Mouse (Mus musculus): ENCODE data around the gene Brms1. TPM values are rescaled to one million over a fixed set of nuclear protein-coding genes. Genes with fewer than 3 reads are reported as not detected.
A peak's percentile ranks its signal among the peaks of the same experiment; 100 is the strongest.

Gene Brms1
- polyA plus RNA-seq, 1 experiment from 2014 or later = 27.5 TPM

- ATAC-seq (ENCODE audit: insufficient number of reproducible peaks, insufficient read depth, low FRiP score, low read depth) = no peak
- no peak overlapping the region for H3K4me3 ChIP-seq (ENCODE audit: control insufficient read depth in 1 of 2, insufficient read depth in 1 of 2, low read depth in 1 of 2, low read length in 2 of 2)
- no peak overlapping the region for H3K4me2 ChIP-seq (ENCODE audit: low read length)
- peaks cover 7 to 8% of the 10 kb centered on the region in 2 experiments for H3K4me1 ChIP-seq (ENCODE audit: control insufficient read depth in 2 of 2, insufficient read depth in 2 of 2, low read length in 2 of 2)
- no peaks in the 10 kb centered on the region for H3K36me3 ChIP-seq (ENCODE audit: control insufficient read depth, insufficient read depth, low read length)
- 53% methylated on average over 4 of the region's 4 CpGs for WGBS
- no peaks in the 10 kb centered on the region for H3K9me3 ChIP-seq (ENCODE audit: control insufficient read depth, low read length)
- no peaks in the 10 kb centered on the region for H3K27me3 ChIP-seq (ENCODE audit: control insufficient read depth, insufficient read depth, low read length)
- H3K27ac ChIP-seq (replicated peaks in 1 of 2; ENCODE audit: control insufficient read depth in 1 of 2, insufficient read depth in 1 of 2, low read depth in 2 of 2, low read length in 2 of 2) = no peak overlapping the region
- no peak overlapping the region for H3K9ac ChIP-seq (ENCODE audit: low read length)
Measured at GRCm38 (mm10) chr19:5004925-5005324, 36.2 kb upstream of the Brms1 start.

- ATAC-seq (ENCODE audit: insufficient number of reproducible peaks, insufficient read depth, low FRiP score, low read depth) = no peak
- WGBS = 30% methylated on average over 8 of the region's 8 CpGs
- H3K4me1 ChIP-seq (ENCODE audit: control insufficient read depth in 2 of 2, insufficient read depth in 2 of 2, low read length in 2 of 2) = peaks cover 14 to 17% of the 10 kb centered on the region in 2 experiments
- no peaks in the 10 kb centered on the region for H3K36me3 ChIP-seq (ENCODE audit: control insufficient read depth, insufficient read depth, low read length)
- H3K9me3 ChIP-seq (ENCODE audit: control insufficient read depth, low read length) = no peaks in the 10 kb centered on the region
- no peak overlapping the region for H3K4me3 ChIP-seq (ENCODE audit: control insufficient read depth in 1 of 2, insufficient read depth in 1 of 2, low read depth in 1 of 2, low read length in 2 of 2)
- H3K27ac ChIP-seq (replicated peaks in 1 of 2; ENCODE audit: control insufficient read depth in 1 of 2, insufficient read depth in 1 of 2, low read depth in 2 of 2, low read length in 2 of 2) = peak overlapping the region in 1 of 2 experiments; percentile 29; a peak in 1 of 4 replicates
- no peak overlapping the region for H3K4me2 ChIP-seq (ENCODE audit: low read length)
- no peaks in the 10 kb centered on the region for H3K27me3 ChIP-seq (ENCODE audit: control insufficient read depth, insufficient read depth, low read length)
- no peak overlapping the region for H3K9ac ChIP-seq (ENCODE audit: low read length)
Measured at GRCm38 (mm10) chr19:5013138-5013537, 28.0 kb upstream of the Brms1 start.

- Histone ChIP-seq H3K9ac (ENCODE audit: low read length) (no peak overlapping the region), H3K4me2 (ENCODE audit: low read length) (no peak overlapping the region), H3K36me3 (ENCODE audit: control insufficient read depth, insufficient read depth, low read length) (no peaks in the 10 kb centered on the region), H3K27ac (replicated peaks in 1 of 2; ENCODE audit: control insufficient read depth in 1 of 2, insufficient read depth in 1 of 2, low read depth in 2 of 2, low read length in 2 of 2) (peak overlapping the region in 1 of 2 experiments; percentile 94; a peak in 1 of 4 replicates), H3K4me3 (ENCODE audit: control insufficient read depth in 1 of 2, insufficient read depth in 1 of 2, low read depth in 1 of 2, low read length in 2 of 2) (no peak overlapping the region), H3K9me3 (ENCODE audit: control insufficient read depth, low read length) (no peaks in the 10 kb centered on the region), H3K4me1 (ENCODE audit: control insufficient read depth in 2 of 2, insufficient read depth in 2 of 2, low read length in 2 of 2) (peaks cover 14 to 18% of the 10 kb centered on the region in 2 experiments), H3K27me3 (ENCODE audit: control insufficient read depth, insufficient read depth, low read length) (no peaks in the 10 kb centered on the region)
- 23% methylated on average over 8 of the region's 8 CpGs for WGBS
- no peak for ATAC-seq (ENCODE audit: insufficient number of reproducible peaks, insufficient read depth, low FRiP score, low read depth)
Measured at GRCm38 (mm10) chr19:5014961-5015398, 26.2 kb upstream of the Brms1 start.

GRCm38 (mm10) chr19:5016221-5016742 lies 24.9 kb upstream of the Brms1 start:
- peak overlapping the region in 1 of 2 experiments; percentile 10; a peak in 1 of 4 replicates for H3K4me3 ChIP-seq (ENCODE audit: control insufficient read depth in 1 of 2, insufficient read depth in 1 of 2, low read depth in 1 of 2, low read length in 2 of 2)
- peak overlapping the region; percentile 92 to 94 for H3K27ac ChIP-seq (replicated peaks in 1 of 2; ENCODE audit: control insufficient read depth in 1 of 2, insufficient read depth in 1 of 2, low read depth in 2 of 2, low read length in 2 of 2)
- ATAC-seq (ENCODE audit: insufficient number of reproducible peaks, insufficient read depth, low FRiP score, low read depth) = peak; percentile 77
- H3K9ac ChIP-seq (ENCODE audit: low read length) = peak overlapping the region; percentile 58
- no peaks in the 10 kb centered on the region for H3K36me3 ChIP-seq (ENCODE audit: control insufficient read depth, insufficient read depth, low read length)
- H3K9me3 ChIP-seq (ENCODE audit: control insufficient read depth, low read length) = no peaks in the 10 kb centered on the region
- peaks cover 14 to 18% of the 10 kb centered on the region in 2 experiments for H3K4me1 ChIP-seq (ENCODE audit: control insufficient read depth in 2 of 2, insufficient read depth in 2 of 2, low read length in 2 of 2)
- no peaks in the 10 kb centered on the region for H3K27me3 ChIP-seq (ENCODE audit: control insufficient read depth, insufficient read depth, low read length)
- H3K4me2 ChIP-seq (ENCODE audit: low read length) = peak overlapping the region; percentile 55
- WGBS = 11% methylated on average over 10 of the region's 10 CpGs

- ATAC-seq (ENCODE audit: insufficient number of reproducible peaks, insufficient read depth, low FRiP score, low read depth) = no peak
- Histone ChIP-seq H3K4me3 (ENCODE audit: control insufficient read depth in 1 of 2, insufficient read depth in 1 of 2, low read depth in 1 of 2, low read length in 2 of 2) (peak overlapping the region in 1 of 2 experiments; percentile 10; a peak in 1 of 4 replicates), H3K9me3 (ENCODE audit: control insufficient read depth, low read length) (no peaks in the 10 kb centered on the region), H3K27me3 (ENCODE audit: control insufficient read depth, insufficient read depth, low read length) (no peaks in the 10 kb centered on the region), H3K4me1 (ENCODE audit: control insufficient read depth in 2 of 2, insufficient read depth in 2 of 2, low read length in 2 of 2) (peaks cover 14 to 18% of the 10 kb centered on the region in 2 experiments), H3K9ac (ENCODE audit: low read length) (peak overlapping the region; percentile 58), H3K27ac (replicated peaks in 1 of 2; ENCODE audit: control insufficient read depth in 1 of 2, insufficient read depth in 1 of 2, low read depth in 2 of 2, low read length in 2 of 2) (peak overlapping the region; percentile 92 to 94), H3K36me3 (ENCODE audit: control insufficient read depth, insufficient read depth, low read length) (no peaks in the 10 kb centered on the region), H3K4me2 (ENCODE audit: low read length) (peak overlapping the region; percentile 55)
- WGBS = 16% methylated on average over 12 of the region's 12 CpGs
Measured at GRCm38 (mm10) chr19:5016782-5017181, 24.4 kb upstream of the Brms1 start.

GRCm38 (mm10) chr19:5017611-5018010 lies 23.5 kb upstream of the Brms1 start:
- Histone ChIP-seq H3K9ac (ENCODE audit: low read length) (no peak overlapping the region), H3K9me3 (ENCODE audit: control insufficient read depth, low read length) (no peaks in the 10 kb centered on the region), H3K27me3 (ENCODE audit: control insufficient read depth, insufficient read depth, low read length) (no peaks in the 10 kb centered on the region), H3K4me1 (ENCODE audit: control insufficient read depth in 2 of 2, insufficient read depth in 2 of 2, low read length in 2 of 2) (peaks cover 14 to 18% of the 10 kb centered on the region in 2 experiments), H3K4me2 (ENCODE audit: low read length) (no peak overlapping the region), H3K27ac (replicated peaks in 1 of 2; ENCODE audit: control insufficient read depth in 1 of 2, insufficient read depth in 1 of 2, low read depth in 2 of 2, low read length in 2 of 2) (no peak overlapping the region), H3K36me3 (ENCODE audit: control insufficient read depth, insufficient read depth, low read length) (no peaks in the 10 kb centered on the region), H3K4me3 (ENCODE audit: control insufficient read depth in 1 of 2, insufficient read depth in 1 of 2, low read depth in 1 of 2, low read length in 2 of 2) (no peak overlapping the region)
- ATAC-seq (ENCODE audit: insufficient number of reproducible peaks, insufficient read depth, low FRiP score, low read depth) = no peak
- 67% methylated on average over 4 of the region's 4 CpGs for WGBS

DNA sequence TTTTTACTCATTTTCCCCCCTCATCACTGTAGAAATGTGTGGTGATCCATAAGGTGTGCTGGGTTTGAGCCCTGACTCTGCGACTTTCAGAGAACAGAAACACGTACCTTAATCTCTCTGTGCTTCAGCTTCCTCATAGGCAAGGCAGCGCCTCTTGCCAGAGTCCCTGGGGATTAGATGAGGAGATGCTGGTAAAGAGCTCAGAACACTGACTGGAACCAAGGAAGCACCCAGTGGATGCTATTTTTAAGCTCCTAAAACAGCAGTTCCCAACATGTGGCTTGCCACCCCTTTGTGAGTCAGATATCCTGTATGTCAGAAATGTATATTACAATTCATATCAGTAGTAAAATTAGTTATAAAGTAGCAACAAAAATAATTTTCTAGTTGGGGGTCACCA lies 23.0 kb upstream of the Brms1 start:
- no peak for ATAC-seq (ENCODE audit: insufficient number of reproducible peaks, insufficient read depth, low FRiP score, low read depth)
- Histone ChIP-seq H3K27ac (replicated peaks in 1 of 2; ENCODE audit: control insufficient read depth in 1 of 2, insufficient read depth in 1 of 2, low read depth in 2 of 2, low read length in 2 of 2) (no peak overlapping the region), H3K27me3 (ENCODE audit: control insufficient read depth, insufficient read depth, low read length) (no peaks in the 10 kb centered on the region), H3K9ac (ENCODE audit: low read length) (no peak overlapping the region), H3K4me1 (ENCODE audit: control insufficient read depth in 2 of 2, insufficient read depth in 2 of 2, low read length in 2 of 2) (peaks cover 14 to 18% of the 10 kb centered on the region in 2 experiments), H3K4me2 (ENCODE audit: low read length) (no peak overlapping the region), H3K9me3 (ENCODE audit: control insufficient read depth, low read length) (no peaks in the 10 kb centered on the region), H3K36me3 (ENCODE audit: control insufficient read depth, insufficient read depth, low read length) (no peaks in the 10 kb centered on the region), H3K4me3 (ENCODE audit: control insufficient read depth in 1 of 2, insufficient read depth in 1 of 2, low read depth in 1 of 2, low read length in 2 of 2) (no peak overlapping the region)
- 69% methylated on average over 3 of the region's 3 CpGs for WGBS

DNA sequence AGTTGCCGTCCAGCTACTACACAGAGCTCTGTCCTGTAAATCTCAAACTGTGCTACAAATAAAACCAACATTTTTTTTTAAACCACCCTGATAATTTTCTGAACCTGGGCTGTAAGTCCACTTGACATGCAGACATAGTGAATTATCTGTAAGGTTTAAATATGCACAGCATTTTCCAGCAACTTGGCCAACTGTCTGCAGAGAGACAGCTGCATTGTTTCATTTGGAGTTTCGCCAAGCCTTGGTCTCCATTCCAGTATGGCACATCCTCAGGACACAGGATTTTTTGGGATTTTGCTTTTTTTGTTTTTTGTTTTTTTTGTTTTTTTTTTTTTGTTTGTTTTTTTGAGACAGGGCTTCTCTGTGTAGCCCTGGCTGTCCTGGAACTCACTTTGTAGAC lies 19.7 kb upstream of the Brms1 start:
- Histone ChIP-seq H3K27me3 (ENCODE audit: control insufficient read depth, insufficient read depth, low read length) (no peaks in the 10 kb centered on the region), H3K4me1 (ENCODE audit: control insufficient read depth in 2 of 2, insufficient read depth in 2 of 2, low read length in 2 of 2) (peaks cover 8 to 10% of the 10 kb centered on the region in 2 experiments), H3K9ac (ENCODE audit: low read length) (no peak overlapping the region), H3K4me3 (ENCODE audit: control insufficient read depth in 1 of 2, insufficient read depth in 1 of 2, low read depth in 1 of 2, low read length in 2 of 2) (no peak overlapping the region), H3K27ac (replicated peaks in 1 of 2; ENCODE audit: control insufficient read depth in 1 of 2, insufficient read depth in 1 of 2, low read depth in 2 of 2, low read length in 2 of 2) (no peak overlapping the region), H3K9me3 (ENCODE audit: control insufficient read depth, low read length) (no peaks in the 10 kb centered on the region), H3K4me2 (ENCODE audit: low read length) (no peak overlapping the region), H3K36me3 (ENCODE audit: control insufficient read depth, insufficient read depth, low read length) (peaks cover 9% of the 10 kb centered on the region)
- 73% methylated on average over 2 of the region's 2 CpGs for WGBS
- no peak for ATAC-seq (ENCODE audit: insufficient number of reproducible peaks, insufficient read depth, low FRiP score, low read depth)
